Mouse (Mus musculus): Measurements from ENCODE around the gene Rhox6.
"Not testable (repeated sequence)": the region's sequence is repeated elsewhere in the genome, so short reads cannot be mapped to it uniquely, and the experiment has no call there.

The Rhox6 gene

GRCm38 (mm10) chrX:37826610-37827009 is at the start of gene Rhox6:
Rhox6 (plus strand) TSS chrX:37826910.
- not testable (repeated sequence) for DNase-seq

GRCm38 (mm10) chrX:37807286-37808080 is 19.2 kb upstream of the Rhox6 start:
- peak; percentile 12 for DNase-seq

GRCm38 (mm10) chrX:37809396-37809795 is 17.3 kb upstream of the Rhox6 start:
- DNase-seq, result no peak

GRCm38 (mm10) chrX:37811179-37811578 is 15.5 kb upstream of the Rhox6 start:
- no peak for DNase-seq

- no peak for DNase-seq
Measured at GRCm38 (mm10) chrX:37815665-37816064, 11.0 kb upstream of the Rhox6 start.

- DNase-seq, result peak; percentile 21
Measured at GRCm38 (mm10) chrX:37831386-37831785, 4.7 kb downstream of the Rhox6 start, which contains the start of gene Rhox7a. Rhox7a (plus strand) TSS chrX:37831686.

GRCm38 (mm10) chrX:37871641-37872040 is 44.9 kb downstream of the Rhox6 start:
- no peak for DNase-seq

- no peak for DNase-seq
Measured at GRCm38 (mm10) chrX:37878844-37879243, 52.1 kb downstream of the Rhox6 start, which contains the start of gene Rhox8. Rhox8 (minus strand) TSS chrX:37878944.
